In the genomic region with DNA sequence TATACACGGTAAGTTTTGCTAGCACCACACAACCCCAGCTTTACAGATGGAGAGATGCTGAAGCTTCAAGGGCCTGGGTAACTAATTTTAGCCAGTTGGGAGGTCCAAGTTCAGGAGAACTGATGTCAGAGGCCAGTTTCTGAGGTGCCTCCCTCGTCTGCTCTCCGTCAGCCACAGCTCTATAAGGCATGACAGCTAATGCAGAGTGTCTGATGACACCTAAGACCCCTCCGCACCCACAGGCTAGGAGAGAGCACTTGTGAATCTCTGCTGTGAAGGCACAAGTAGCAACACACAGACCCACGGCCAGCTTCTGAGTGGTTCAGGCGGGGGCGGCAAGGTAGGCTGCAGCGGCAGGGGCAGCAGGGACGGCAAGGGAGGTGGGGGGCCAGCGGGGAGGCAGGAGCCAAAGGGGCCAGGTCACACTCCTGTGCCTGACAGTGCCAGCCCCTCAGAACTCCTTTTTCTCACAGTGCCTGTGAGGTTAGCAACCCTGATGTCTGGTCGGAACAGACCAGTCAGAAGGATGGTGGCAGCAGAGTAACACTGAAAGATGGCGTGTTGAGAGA, we compare ENCODE assay signal across 22 mouse cellular contexts.
DNase-seq lines count a peak whose midpoint lies in the region; ATAC-seq and TF ChIP-seq lines count a peak whose summit lies in the region.
"Had no signal": no experiment of that assay in that cellular context is flagged by ENCODE, and none has a peak within 500 bp of the region (broad histone marks: within the 10 kb centered on the region; RNA-seq: fewer than 3 reads in every experiment).

No protein-coding gene starts in this region.

- no peak for TF ChIP-seq EP300 in heart, adult 2 months (IDR thresholded peaks at IDR 0.05; ENCODE audit: insufficient read depth, low read depth, low read length)

- no peak overlapping the region for H3K27ac ChIP-seq in heart, adult 2 months
- H3K27ac ChIP-seq in heart, embryonic 16.5 days (ENCODE audit: low read length): peak overlapping the region; percentile 80
- peak overlapping the region; percentile 10; the same call in 1 of the 2 replicates for H3K27ac ChIP-seq in lung, embryonic 14.5 days (ENCODE audit: low read depth)
- H3K27ac ChIP-seq in intestine, postnatal 0 days (ENCODE audit: low read depth, low read length): no peak overlapping the region
- H3K27ac ChIP-seq: embryonic facial prominence, embryonic 15.5 days; gastrocnemius, adult 2 months; hindbrain, embryonic 15.5 days; limb, embryonic 13.5 days; liver, embryonic 14.5 days; midbrain, embryonic 10.5 days had no signal

- no peaks in the 10 kb centered on the region for H3K36me3 ChIP-seq in heart, adult 2 months (ENCODE audit: control insufficient read depth, insufficient read depth, low read length)
- no peaks in the 10 kb centered on the region for H3K36me3 ChIP-seq in heart, embryonic 16.5 days (ENCODE audit: control insufficient read depth, insufficient read depth)
- H3K36me3 ChIP-seq in lung, embryonic 14.5 days (ENCODE audit: insufficient read depth): no peaks in the 10 kb centered on the region
- H3K36me3 ChIP-seq in intestine, postnatal 0 days (ENCODE audit: control insufficient read depth, insufficient read depth): no peaks in the 10 kb centered on the region
- H3K36me3 ChIP-seq: embryonic facial prominence, embryonic 15.5 days; G1E; hindbrain, embryonic 15.5 days; limb, embryonic 13.5 days; midbrain, embryonic 10.5 days had no signal

- WGBS in heart, adult 2 months: 51% methylated on average over 12 of the region's 12 CpGs
- 37% methylated on average over 12 of the region's 12 CpGs for WGBS in heart, embryonic 16.5 days
- WGBS in lung, embryonic 14.5 days: 43% methylated on average over 12 of the region's 12 CpGs
- 73% methylated on average over 12 of the region's 12 CpGs for WGBS in lung, adult 2 months
- 82% methylated on average over 12 of the region's 12 CpGs for WGBS in intestine, postnatal 0 days

- H3K4me3 ChIP-seq in heart, adult 2 months: no peak overlapping the region
- H3K4me3 ChIP-seq in heart, embryonic 16.5 days (ENCODE audit: low read length): peak overlapping the region; percentile 25
- no peak overlapping the region for H3K4me3 ChIP-seq in lung, embryonic 14.5 days (ENCODE audit: low read depth, low read length)
- no peak overlapping the region for H3K4me3 ChIP-seq in lung, adult 2 months (replicated peaks; ENCODE audit: extremely low read depth, low read depth, low read length)
- no peak overlapping the region for H3K4me3 ChIP-seq in intestine, postnatal 0 days (ENCODE audit: low read depth, low read length)
- H3K4me3 ChIP-seq: embryonic facial prominence, embryonic 15.5 days; gastrocnemius, adult 2 months; hindbrain, embryonic 15.5 days; limb, embryonic 13.5 days; midbrain, embryonic 10.5 days had no signal

- TF ChIP-seq POLR2A in heart, adult 2 months (IDR thresholded peaks at IDR 0.05; ENCODE audit: insufficient read depth, low read depth, low read length): no peak
- TF ChIP-seq POLR2A in lung, adult 2 months (IDR thresholded peaks at IDR 0.05; ENCODE audit: borderline replicate concordance, extremely low read depth, low read depth, low read length): no peak

- H3K4me1 ChIP-seq in heart, adult 2 months (ENCODE audit: control insufficient read depth, insufficient read depth, low read length): peaks cover 1% of the 10 kb centered on the region; the same call in 1 of the 2 replicates
- H3K4me1 ChIP-seq in heart, embryonic 16.5 days (ENCODE audit: control insufficient read depth, insufficient read depth, low read length): peaks cover 13% of the 10 kb centered on the region; the same call in 1 of the 2 replicates
- peaks cover 5% of the 10 kb centered on the region for H3K4me1 ChIP-seq in lung, embryonic 14.5 days (ENCODE audit: insufficient read depth)
- H3K4me1 ChIP-seq in lung, adult 2 months (ENCODE audit: control insufficient read depth, insufficient read depth, low read length): peaks cover 4% of the 10 kb centered on the region; the same call in 1 of the 2 replicates
- H3K4me1 ChIP-seq in intestine, postnatal 0 days (replicated peaks; ENCODE audit: control insufficient read depth, insufficient read depth, low read length): no peaks in the 10 kb centered on the region
- H3K4me1 ChIP-seq: embryonic facial prominence, embryonic 15.5 days; hindbrain, embryonic 15.5 days; midbrain, embryonic 10.5 days had no signal

- no peaks in the 10 kb centered on the region for H3K27me3 ChIP-seq in heart, adult 2 months (ENCODE audit: control insufficient read depth, insufficient read depth, low read length)
- no peaks in the 10 kb centered on the region for H3K27me3 ChIP-seq in heart, embryonic 16.5 days (ENCODE audit: control insufficient read depth, insufficient read depth, low read length)
- H3K27me3 ChIP-seq in lung, embryonic 14.5 days (ENCODE audit: insufficient read depth, low read length): no peaks in the 10 kb centered on the region
- no peaks in the 10 kb centered on the region for H3K27me3 ChIP-seq in intestine, postnatal 0 days (replicated peaks; ENCODE audit: control insufficient read depth, insufficient read depth, low read length)
- H3K27me3 ChIP-seq: embryonic facial prominence, embryonic 15.5 days; hindbrain, embryonic 15.5 days; limb, embryonic 13.5 days had no signal

- H3K79me2 ChIP-seq in heart, adult 2 months (replicated peaks; ENCODE audit: control insufficient read depth, insufficient read depth, low read length): no peaks in the 10 kb centered on the region

- ATAC-seq in heart, embryonic 16.5 days (replicated peaks; ENCODE audit: extremely low read depth, insufficient read depth, low FRiP score): peak; percentile 77
- peak; percentile 54; the same call in 1 of the 2 replicates for ATAC-seq in lung, embryonic 14.5 days (ENCODE audit: insufficient read depth)
- no peak for ATAC-seq in intestine, postnatal 0 days
- ATAC-seq: activated CD4-positive, CD25-positive, alpha-beta regulatory T cell, adult 4 months had no signal

- peak; percentile 43 for TF ChIP-seq CTCF in heart, adult 2 months (IDR thresholded peaks at IDR 0.05)
- no peak for TF ChIP-seq CTCF in lung, embryonic 14.5 days (IDR thresholded peaks at IDR 0.05; ENCODE audit: low read depth)
- no peak for TF ChIP-seq CTCF in lung, adult 2 months (IDR thresholded peaks at IDR 0.05; ENCODE audit: insufficient read depth, low read length)
- 0 out of 2 replicates have a peak, but pooled peaks have one; percentile 23 for TF ChIP-seq CTCF in intestine, postnatal 0 days (IDR thresholded peaks at IDR 0.05; ENCODE audit: low read depth)

- 0 out of 2 replicates have a peak overlapping the region, but pooled peaks have one; percentile 3 for H3K9ac ChIP-seq in heart, adult 2 months (ENCODE audit: low read depth, low read length)
- peak overlapping the region; percentile 53 for H3K9ac ChIP-seq in heart, embryonic 16.5 days (ENCODE audit: low read length)
- H3K9ac ChIP-seq in lung, embryonic 14.5 days: no peak overlapping the region
- no peak overlapping the region for H3K9ac ChIP-seq in intestine, postnatal 0 days (ENCODE audit: low read depth, low read length)
- H3K9ac ChIP-seq: embryonic facial prominence, embryonic 15.5 days; hindbrain, embryonic 15.5 days; limb, embryonic 13.5 days; liver, embryonic 14.5 days had no signal

- DNase-seq in heart, adult 2 months: no peak
- no peak for DNase-seq in heart, postnatal 25 days (ENCODE audit: low spot score)
- no peak for DNase-seq in heart, adult 11 months
- no peak for DNase-seq in lung, embryonic 14.5 days
- DNase-seq in lung, adult 2 months: no peak
- no peak for DNase-seq in right cerebral cortex, postnatal 4 days
- DNase-seq: adrenal gland, postnatal 10 days; cerebellum, adult 9-10 months; gastrocnemius, adult 2 months; kidney, adult 18-20 months; kidney, postnatal 14 days; layer of hippocampus, adult 9-11 months; lung, postnatal 4 days had no signal

- peak overlapping the region; percentile 51 for H3K4me2 ChIP-seq in heart, embryonic 16.5 days (ENCODE audit: low read depth, low read length)
- H3K4me2 ChIP-seq in lung, embryonic 14.5 days: no peak overlapping the region
- H3K4me2 ChIP-seq in intestine, postnatal 0 days (replicated peaks; ENCODE audit: low read depth): no peak overlapping the region
- H3K4me2 ChIP-seq: embryonic facial prominence, embryonic 15.5 days; hindbrain, embryonic 15.5 days; limb, embryonic 13.5 days had no signal

- intact Hi-C loops in heart, adult 2 months (cut with DNase I): no loop called here
- intact Hi-C loops in heart, postnatal 25 days (cut with DNase I): no loop called here

- no peaks in the 10 kb centered on the region for H3K9me3 ChIP-seq in heart, embryonic 16.5 days (replicated peaks; ENCODE audit: control insufficient read depth, low read length)
- H3K9me3 ChIP-seq in lung, embryonic 14.5 days (ENCODE audit: low read depth, low read length): no peaks in the 10 kb centered on the region
- H3K9me3 ChIP-seq in intestine, postnatal 0 days (ENCODE audit: control insufficient read depth): no peaks in the 10 kb centered on the region
- H3K9me3 ChIP-seq: embryonic facial prominence, embryonic 15.5 days; hindbrain, embryonic 15.5 days; limb, embryonic 13.5 days; midbrain, embryonic 10.5 days had no signal

Comparison
In these comparisons a context has a peak if more than half of its experiments do, and no peak if none do; other contexts are left out.
1. H3K27ac ChIP-seq: peak in heart, embryonic 16.5 days (single experiment) and lung, embryonic 14.5 days (single experiment); none in heart, adult 2 months (single experiment) and intestine, postnatal 0 days (single experiment).
2. H3K9ac ChIP-seq: peak in heart, adult 2 months (single experiment) and heart, embryonic 16.5 days (single experiment); none in lung, embryonic 14.5 days (single experiment) and intestine, postnatal 0 days (single experiment).
3. CTCF ChIP-seq: peak in heart, adult 2 months (single experiment) and intestine, postnatal 0 days (single experiment); none in lung, embryonic 14.5 days (single experiment) and lung, adult 2 months (single experiment).